Mouse (Mus musculus): Measurements from ENCODE around the gene Gm21974.
"Not testable (repeated sequence)": the region's sequence is repeated elsewhere in the genome, so short reads cannot be mapped to it uniquely, and the experiment has no call there.

The Gm21974 gene

DNA sequence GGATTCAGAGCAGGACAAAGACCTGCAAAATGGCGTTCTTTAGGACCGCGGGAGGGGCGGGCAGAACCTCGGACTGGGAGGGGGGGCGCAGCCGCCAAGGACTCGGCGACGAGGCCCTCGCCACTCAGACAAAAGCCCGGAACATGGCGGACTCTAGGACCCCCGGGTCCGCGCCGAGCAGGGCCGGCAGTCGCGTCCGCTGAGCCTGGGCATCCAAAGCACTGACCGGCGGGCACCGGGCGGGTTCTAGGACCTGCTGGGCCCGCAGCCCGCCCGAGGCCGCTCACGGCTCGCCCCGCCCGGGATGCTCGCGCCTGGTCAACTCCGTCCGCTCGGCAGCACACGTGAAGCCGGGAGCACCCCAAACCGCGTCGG is 19.6 kb downstream of the Gm21974 start:
- peak; percentile 78 to 84 for DNase-seq

- DNase-seq: no peak
These were observed 20.2 kb downstream of the Gm21974 start for GRCm38 (mm10) chr7:127874812-127875626.

GRCm38 (mm10) chr7:127870136-127870821 is 25.0 kb downstream of the Gm21974 start:
- DNase-seq: no peak

- no peak for DNase-seq
These were observed 26.0 kb downstream of the Gm21974 start for GRCm38 (mm10) chr7:127869149-127869810.

- DNase-seq: no peak
These were observed 27.6 kb downstream of the Gm21974 start for GRCm38 (mm10) chr7:127867641-127868040.

- DNase-seq: no peak
These were observed 28.8 kb downstream of the Gm21974 start for GRCm38 (mm10) chr7:127866434-127866833.

- DNase-seq: no peak
These were observed 37.0 kb downstream of the Gm21974 start for GRCm38 (mm10) chr7:127858258-127858657.

GRCm38 (mm10) chr7:127850906-127851305 is 44.3 kb downstream of the Gm21974 start:
- DNase-seq: no peak

DNA sequence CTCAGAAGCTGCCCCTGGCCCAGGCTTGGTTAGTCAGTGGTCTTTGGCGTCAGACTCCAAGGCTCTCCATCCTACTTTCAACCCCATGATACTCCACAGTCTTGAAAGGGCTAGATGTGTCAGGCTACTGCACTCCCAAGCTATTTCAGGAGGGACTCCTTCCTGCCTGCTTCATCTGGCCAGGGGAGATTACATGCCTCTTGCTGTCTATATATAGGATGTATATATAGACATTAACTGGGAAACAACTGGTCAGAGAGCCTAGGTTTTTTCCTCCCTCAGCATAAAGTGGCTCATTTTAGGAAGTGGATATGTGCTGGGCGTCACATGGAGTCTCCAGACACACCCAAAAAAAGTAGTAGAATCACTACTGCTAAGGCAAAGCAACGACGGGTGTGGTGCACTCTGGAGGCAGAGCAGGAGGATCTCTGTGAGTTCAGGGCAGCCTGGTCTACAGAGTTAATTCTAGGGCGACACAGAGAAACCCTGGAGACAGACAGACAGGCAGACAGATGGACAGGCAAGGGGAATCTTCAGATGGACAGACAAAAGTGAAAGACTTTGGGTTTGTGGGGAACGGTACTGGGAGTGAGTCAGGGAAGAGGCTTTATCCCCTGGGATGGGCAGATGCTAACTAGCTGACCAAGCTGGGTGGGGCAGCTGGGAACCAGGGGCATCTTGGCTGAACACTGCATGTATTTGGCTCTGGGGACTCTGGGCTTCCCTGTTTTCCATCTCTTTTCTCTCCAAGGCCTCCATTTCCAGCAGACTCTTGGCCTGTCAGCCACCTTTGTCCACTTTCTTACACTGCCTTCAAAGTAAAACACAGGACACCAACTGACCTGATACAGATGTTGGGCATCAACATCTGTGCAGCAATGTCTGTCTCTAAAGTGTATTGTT is 45.0 kb downstream of the Gm21974 start:
- DNase-seq: no peak

DNA sequence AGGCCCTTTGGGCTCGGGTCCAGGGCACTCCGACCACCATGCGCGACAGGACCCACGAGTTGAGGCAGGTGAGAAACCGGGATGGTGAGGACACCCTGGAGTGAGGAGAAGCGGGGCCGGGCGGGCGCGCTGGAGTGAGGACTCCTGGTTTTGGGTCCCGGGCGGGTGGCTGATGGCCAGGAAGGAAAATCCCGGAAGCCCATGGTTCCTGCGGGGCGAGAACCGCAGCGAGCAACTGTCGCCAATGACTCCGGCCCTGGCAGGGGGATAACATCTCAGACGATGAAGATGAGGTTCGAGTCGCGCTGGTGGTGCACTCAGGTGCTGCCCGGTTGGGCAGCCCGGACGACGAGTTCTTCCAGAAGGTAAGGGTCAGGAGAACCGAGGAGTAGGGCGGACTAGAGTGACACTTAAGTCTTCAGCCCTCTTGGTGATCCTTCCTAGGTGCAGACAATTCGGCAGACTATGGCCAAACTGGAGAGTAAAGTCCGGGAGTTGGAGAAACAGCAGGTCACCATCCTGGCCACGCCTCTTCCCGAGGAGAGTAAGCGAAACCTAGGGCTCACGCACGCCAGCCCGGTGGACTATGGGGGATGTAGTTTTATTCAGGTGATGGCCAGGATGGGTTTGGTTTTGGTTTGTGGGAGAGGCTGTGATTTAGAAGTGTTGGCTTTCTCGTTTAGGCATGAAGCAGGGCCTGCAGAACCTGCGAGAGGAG is 53.1 kb downstream of the Gm21974 start:
- DNase-seq: peak; percentile 64 to 74

DNA sequence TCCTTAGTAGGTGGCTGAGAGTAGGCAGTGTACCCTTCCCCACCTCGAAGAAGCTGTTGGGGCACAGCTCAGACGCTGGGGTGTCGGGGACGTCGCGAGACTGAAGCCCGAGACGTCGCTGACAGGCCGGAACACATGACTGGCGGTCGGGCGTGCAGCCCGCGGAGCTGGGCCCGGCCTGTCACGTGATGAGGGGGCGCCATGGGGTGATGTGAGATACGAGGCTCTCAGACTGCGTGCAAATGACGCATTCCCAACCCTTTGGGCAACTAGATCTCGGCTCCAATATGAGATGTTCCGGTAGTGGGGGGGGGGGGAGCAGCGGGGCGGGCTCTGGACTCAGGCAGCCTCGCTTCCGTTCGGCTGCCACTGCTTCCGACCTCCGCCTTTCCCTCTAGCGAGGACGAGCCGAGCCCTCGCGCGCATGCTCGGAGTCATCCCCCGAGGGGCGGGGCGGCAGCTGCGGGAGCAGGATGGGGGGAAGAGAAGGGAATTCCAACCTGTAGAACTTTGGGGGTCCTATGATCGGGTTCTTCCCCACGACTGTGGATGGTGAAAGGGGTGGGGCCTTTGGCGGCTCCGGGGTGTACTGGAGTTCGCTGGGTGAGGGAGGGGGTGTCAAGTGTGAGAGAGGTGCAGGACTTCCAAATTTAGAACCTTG is 53.8 kb downstream of the Gm21974 start:
- DNase-seq: peak; percentile 89 to 92

DNA sequence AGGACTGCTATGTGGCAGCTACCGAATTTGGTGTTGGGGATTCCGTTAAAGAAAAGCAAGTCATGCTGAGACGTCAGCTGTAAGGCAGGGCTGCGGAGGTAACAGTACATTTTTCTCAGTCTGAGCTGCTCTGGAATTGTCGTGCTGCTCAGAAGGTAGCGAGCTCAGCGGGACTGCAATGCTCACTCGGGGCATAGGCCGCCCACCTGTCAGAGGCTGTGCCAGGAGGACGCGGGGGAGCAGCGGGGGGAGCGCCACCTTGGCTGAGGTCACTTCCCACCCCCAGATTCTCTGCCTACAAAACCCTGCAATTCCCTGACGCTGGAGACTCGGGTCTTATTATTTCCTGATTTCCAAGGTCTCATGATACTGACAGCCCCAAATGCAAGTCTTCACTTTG is 54.4 kb downstream of the Gm21974 start:
- peak; percentile 66 to 72 for DNase-seq

DNA sequence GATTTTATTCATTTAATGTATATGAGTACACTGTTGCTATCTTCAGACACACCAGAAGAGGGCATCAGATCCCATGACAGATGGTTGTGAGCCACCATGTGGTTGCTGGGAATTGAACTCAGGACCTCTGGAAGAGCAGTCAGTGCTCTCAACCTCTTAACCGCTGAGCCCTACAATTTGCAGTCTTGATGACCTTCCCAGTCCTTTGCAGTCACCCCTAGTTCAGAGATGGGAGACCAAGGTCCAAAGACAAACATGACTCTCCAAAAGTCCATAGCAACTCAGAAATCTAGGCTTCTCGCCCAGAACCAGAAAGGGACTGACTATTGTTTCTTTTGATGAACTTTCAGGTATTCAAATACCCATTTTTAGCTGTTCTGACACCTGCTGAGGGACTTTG is 55.2 kb downstream of the Gm21974 start:
- DNase-seq: not testable (repeated sequence)

DNA sequence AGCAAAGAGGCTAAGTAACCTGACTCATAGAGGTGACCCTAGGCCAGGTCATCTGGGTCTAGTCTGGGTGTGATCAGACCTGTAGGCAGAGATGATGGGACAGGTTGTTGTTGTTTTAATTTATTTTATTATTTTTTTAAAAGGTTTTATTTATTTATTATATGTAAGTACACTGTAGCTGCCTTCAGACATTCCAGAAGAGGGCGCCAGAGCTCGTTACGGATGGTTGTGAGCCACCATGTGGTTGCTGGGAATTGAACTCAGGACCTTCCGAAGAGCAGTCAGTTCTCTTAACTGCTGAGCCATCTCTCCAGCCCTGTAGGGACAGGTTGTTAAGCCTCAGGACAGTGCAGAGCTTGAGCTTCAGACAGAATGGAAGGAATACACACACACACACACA is 57.4 kb downstream of the Gm21974 start:
- DNase-seq: not testable (repeated sequence)

- no peak for DNase-seq
These were observed 57.8 kb downstream of the Gm21974 start for GRCm38 (mm10) chr7:127837473-127837872.
